Mouse (Mus musculus): ENCODE results near the gene Gm18336. TPM values are rescaled to one million over a fixed set of nuclear protein-coding genes. Genes with fewer than 3 reads are reported as not detected.
A peak's percentile ranks its signal among the peaks of the same experiment; 100 is the strongest.
"Not testable (repeated sequence)": the region's sequence is repeated elsewhere in the genome, so short reads cannot be mapped to it uniquely, and the experiment has no call there.

Gene Gm18336
- not detected for total RNA-seq (2021)
- long read RNA-seq, experiment 1 = 0 reads
- long read RNA-seq, experiment 2 = 0 reads

- DNase-seq (ENCODE audit: low spot score in 2 of 2) = not testable (repeated sequence)
Measured at GRCm38 (mm10) chrX:73398636-73399035, at the start of gene Gm18336. Gene Gm18336, minus strand, starts transcription at chrX:73398736.

DNA sequence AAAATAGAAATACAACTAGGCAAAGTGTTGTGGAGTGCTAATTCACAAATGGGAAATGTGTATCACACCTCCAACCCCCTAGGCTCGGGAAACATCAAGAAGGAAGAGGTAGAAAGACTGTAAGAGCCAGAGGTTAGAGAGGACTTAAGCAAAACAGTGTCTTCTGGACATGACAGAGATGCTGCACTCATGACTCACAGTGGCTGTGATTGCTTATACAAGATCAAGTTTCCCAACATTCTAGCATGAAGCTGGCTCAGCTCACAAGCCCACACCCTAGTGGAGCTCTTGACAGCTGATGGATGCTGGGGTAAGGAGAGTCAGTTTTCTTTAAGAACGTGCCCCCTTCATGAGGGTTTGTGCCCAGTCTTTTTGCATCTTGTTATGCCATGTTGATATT is 42.9 kb upstream of the Gm18336 start:
- no peak for DNase-seq (ENCODE audit: low spot score in 2 of 2)

DNA sequence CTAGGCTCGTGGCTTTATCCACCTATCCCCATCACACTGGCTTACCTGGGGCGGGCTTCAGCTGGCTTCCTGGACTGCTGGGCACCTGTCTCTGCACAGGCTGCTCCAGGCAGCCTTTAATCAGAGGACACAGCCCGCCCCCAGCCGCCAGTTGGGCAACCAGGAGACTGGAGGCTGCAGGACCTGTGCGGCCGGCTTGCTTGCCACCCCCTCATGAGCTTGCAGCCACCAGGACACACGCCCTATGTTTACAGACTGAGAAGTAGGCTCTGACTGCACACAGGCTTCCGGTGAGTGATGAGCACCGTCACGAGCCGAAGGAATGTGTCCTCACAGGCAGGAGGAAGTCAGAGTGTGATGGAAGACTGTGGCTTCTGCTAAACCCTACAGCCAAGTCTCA is 36.7 kb upstream of the Gm18336 start, which contains the start of gene Trex2:
Trex2 (minus strand) TSS at position 93 of the 400 bp plus-strand sequence.
- DNase-seq (ENCODE audit: low spot score in 2 of 2) = no peak

- no peak for DNase-seq (ENCODE audit: low spot score in 2 of 2)
Measured at GRCm38 (mm10) chrX:73432850-73433249, 34.3 kb upstream of the Gm18336 start.

- no peak for DNase-seq (ENCODE audit: low spot score in 2 of 2)
Measured at GRCm38 (mm10) chrX:73430036-73430435, 31.5 kb upstream of the Gm18336 start.

GRCm38 (mm10) chrX:73412767-73413166 is 14.2 kb upstream of the Gm18336 start:
- no peak for DNase-seq (ENCODE audit: low spot score in 2 of 2)

DNA sequence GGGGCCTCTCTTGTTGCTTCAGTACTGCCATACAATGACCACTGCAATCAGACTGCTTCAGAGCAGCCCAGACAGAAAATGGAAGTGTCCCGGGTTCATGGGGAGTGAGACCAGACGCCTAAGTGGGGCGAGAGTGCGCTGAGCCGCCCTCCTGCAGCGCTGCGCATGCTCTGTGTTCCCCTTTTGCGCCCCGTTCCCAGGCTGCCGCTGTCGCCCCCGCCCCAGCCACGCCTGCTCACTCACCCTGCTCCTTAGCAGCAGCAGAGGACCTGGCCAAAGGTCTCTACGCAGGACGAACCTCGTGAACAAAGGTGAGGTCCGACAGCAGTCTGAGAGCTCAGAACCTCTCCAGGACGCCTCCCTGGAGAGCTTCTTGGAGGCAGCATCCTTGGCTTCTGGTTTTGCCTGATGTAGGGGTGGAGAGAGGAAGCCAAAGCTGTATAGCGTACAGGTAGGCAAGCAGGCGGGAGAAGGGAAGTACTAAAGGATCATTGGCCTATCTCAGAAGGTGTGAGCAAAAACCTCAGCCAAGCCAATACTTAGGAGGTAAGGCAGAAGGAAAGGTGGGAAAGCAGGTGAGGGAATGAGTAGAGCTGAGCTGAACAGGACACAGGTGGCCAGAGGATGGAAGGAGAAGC is 12.5 kb upstream of the Gm18336 start, which contains the start of gene Zfp92:
Zfp92 (plus strand) TSS at position 217 of the 638 bp plus-strand sequence.
- no peak for DNase-seq (ENCODE audit: low spot score in 2 of 2)

- no peak for DNase-seq (ENCODE audit: low spot score in 2 of 2)
Measured at GRCm38 (mm10) chrX:73401616-73402015, 3.1 kb upstream of the Gm18336 start.

GRCm38 (mm10) chrX:73400951-73401350 is 2.4 kb upstream of the Gm18336 start:
- no peak for DNase-seq (ENCODE audit: low spot score in 2 of 2)

DNA sequence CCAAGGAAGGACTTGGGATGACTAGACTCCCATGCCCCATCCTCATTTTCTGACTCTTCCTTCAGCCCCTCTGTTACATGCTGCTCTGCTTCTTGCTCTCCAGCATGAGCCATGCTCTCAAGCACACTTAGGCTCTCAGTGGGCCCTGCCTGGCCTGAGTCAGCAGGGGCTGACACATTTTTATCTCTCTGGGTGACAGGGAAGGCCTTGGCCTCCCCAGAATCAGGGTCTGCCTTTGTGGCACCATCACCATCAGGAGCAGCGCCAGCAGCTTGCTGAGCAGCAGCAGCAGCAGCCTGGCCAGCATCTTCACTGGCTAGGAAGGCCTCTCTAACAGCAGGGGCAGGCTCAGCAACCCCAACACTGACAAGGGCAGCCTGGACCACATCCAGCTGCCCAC is 2.1 kb downstream of the Gm18336 start:
- peak in 1 of 2 experiments; percentile 12 for DNase-seq (ENCODE audit: low spot score in 2 of 2)

DNA sequence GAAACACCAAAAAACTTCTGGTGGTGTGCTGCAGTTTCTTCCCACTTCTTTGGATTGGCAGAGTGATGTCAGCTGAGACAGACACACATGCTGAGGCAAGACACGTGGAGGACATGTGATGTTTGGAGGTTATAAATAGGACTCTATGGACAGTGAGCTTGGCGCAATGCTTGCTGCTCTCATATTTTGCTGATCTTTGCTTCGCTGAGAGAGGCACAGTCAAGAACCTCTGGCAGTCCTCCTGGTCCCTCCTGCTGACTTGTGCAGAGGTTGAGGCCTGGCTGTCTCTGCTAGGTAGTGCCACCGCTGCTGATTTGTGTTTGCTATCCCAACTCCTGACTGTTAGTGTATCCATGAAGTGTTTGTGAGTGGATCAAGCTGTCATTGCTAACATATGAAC is 7.1 kb downstream of the Gm18336 start:
- DNase-seq (ENCODE audit: low spot score in 2 of 2) = no peak

- DNase-seq (ENCODE audit: low spot score in 2 of 2) = no peak
Measured at GRCm38 (mm10) chrX:73384924-73385323, 13.6 kb downstream of the Gm18336 start.

GRCm38 (mm10) chrX:73384419-73384818 is 14.1 kb downstream of the Gm18336 start:
- no peak for DNase-seq (ENCODE audit: low spot score in 2 of 2)

- no peak for DNase-seq (ENCODE audit: low spot score in 2 of 2)
Measured at GRCm38 (mm10) chrX:73363291-73363690, 35.2 kb downstream of the Gm18336 start.

- DNase-seq (ENCODE audit: low spot score in 2 of 2) = no peak
Measured at GRCm38 (mm10) chrX:73356719-73357118, 41.8 kb downstream of the Gm18336 start.

GRCm38 (mm10) chrX:73356163-73356562 is 42.4 kb downstream of the Gm18336 start:
- DNase-seq (ENCODE audit: low spot score in 2 of 2) = no peak

Other genes with a start within 250 kb of the Gm18336 start
- not detected for gene Xlr5b, start 249.9 kb downstream of the Gm18336 start, total RNA-seq (2021)
- not detected for gene DXBay18, start 249.3 kb downstream of the Gm18336 start, total RNA-seq (2021)
- not detected for gene Spin2d, start 221.7 kb downstream of the Gm18336 start, total RNA-seq (2021)
- 10 to 100 TPM in 1 of 2 experiments, 1 to 10 TPM in 1; 5.5 to 15.4 TPM for gene Xlr3b, start 206.5 kb downstream of the Gm18336 start, total RNA-seq (2021)
- 1 to 10 TPM; 1.3 to 2.0 TPM for gene Xlr4b, start 184.4 kb downstream of the Gm18336 start, total RNA-seq (2021)
- gene F8a, start 170.4 kb downstream of the Gm18336 start, total RNA-seq (2021) = 1 to 10 TPM; 6.7 to 9.8 TPM
- 1 to 10 TPM in 1 of 2 experiments, under 1 TPM in 1; 0.23 to 1.8 TPM for gene Xlr4c, start 155.6 kb downstream of the Gm18336 start, total RNA-seq (2021)
- gene Xlr3c, start 133.3 kb downstream of the Gm18336 start, total RNA-seq (2021) = not detected
- under 1 TPM in 1 of 2 experiments, not detected in 1; 0.53 TPM for gene Xlr5a, start 105.8 kb downstream of the Gm18336 start, total RNA-seq (2021)
- gene Xlr5c, start 105.8 kb downstream of the Gm18336 start, total RNA-seq (2021) = not detected
- not detected for gene Gm45015, start 61.9 kb downstream of the Gm18336 start, total RNA-seq (2021)
- 10 to 100 TPM; 16.0 to 17.7 TPM for gene Zfp275, start 56.1 kb downstream of the Gm18336 start, total RNA-seq (2021)
- gene Zfp92, start 12.4 kb upstream of the Gm18336 start, total RNA-seq (2021) = under 1 TPM; 0.46 to 0.51 TPM
- not detected for gene Trex2, start 36.6 kb upstream of the Gm18336 start, total RNA-seq (2021)
- gene Haus7, start 60.3 kb upstream of the Gm18336 start, total RNA-seq (2021) = 10 to 100 TPM; 20.7 to 27.4 TPM
- gene Bgn, start 84.9 kb upstream of the Gm18336 start, total RNA-seq (2021) = 100 to 1,000 TPM; 221 to 292 TPM
- gene Atp2b3, start 104.3 kb upstream of the Gm18336 start, total RNA-seq (2021) = 10 to 100 TPM; 42.1 to 52.8 TPM
- under 1 TPM; 0.20 to 0.35 TPM for gene Dusp9, start 240.7 kb upstream of the Gm18336 start, total RNA-seq (2021)

Data from adrenal gland, adult 18-20 months (tissue).